Mouse (Mus musculus) liver, embryonic 15.5 days (tissue): ENCODE measurements around the gene Mettl9. TPM values are rescaled to one million over a fixed set of nuclear protein-coding genes. Genes with fewer than 3 reads are reported as not detected.

Source experiments
- ATAC-seq: fragments of 200-750 bp; cut with Nextera tagmentation; 2 replicates; pipeline ENCODE4 v1.8.0; 2017; ENCODE audit warnings: moderate number of reproducible peaks, mild to moderate bottlenecking, moderate library complexity; ENCODE audit not compliant: insufficient read depth
- H3K27ac ChIP-seq: fragments of 300-500 bp; sonication (generic); replicated peaks from 2 replicates; pipeline ENCODE4 v1.5.1; 2015; ENCODE audit warnings: mild to moderate bottlenecking, inconsistent platforms
- H3K27me3 ChIP-seq: fragments of 300-500 bp; sonication (generic); 2 replicates; pipeline ENCODE4 v1.6.1; 2015; ENCODE audit warnings: mild to moderate bottlenecking, inconsistent platforms
- H3K36me3 ChIP-seq: fragments of 300-500 bp; sonication (generic); replicated peaks from 2 replicates; pipeline ENCODE4 v1.6.1; 2015; ENCODE audit warnings: moderate library complexity, mild to moderate bottlenecking, inconsistent platforms
- H3K4me1 ChIP-seq: fragments of 300-500 bp; sonication (generic); replicated peaks from 2 replicates; pipeline ENCODE4 v1.6.1; 2015; ENCODE audit warnings: inconsistent platforms
- H3K4me2 ChIP-seq: fragments of 300-500 bp; sonication (generic); 2 replicates; pipeline ENCODE4 v1.6.1; 2015; ENCODE audit warnings: moderate library complexity, mild to moderate bottlenecking, inconsistent platforms
- H3K4me3 ChIP-seq: fragments of 300-500 bp; sonication (generic); replicated peaks from 2 replicates; pipeline ENCODE4 v1.5.1; 2015; ENCODE audit warnings: mild to moderate bottlenecking, inconsistent platforms
- H3K9ac ChIP-seq: fragments of 300-500 bp; sonication (generic); 2 replicates; pipeline ENCODE4 v1.6.1; 2015; ENCODE audit warnings: moderate library complexity, mild to moderate bottlenecking, inconsistent platforms
- H3K9me3 ChIP-seq: fragments of 300-500 bp; sonication (generic); replicated peaks from 2 replicates; pipeline ENCODE4 v1.6.1; 2016; ENCODE audit warnings: inconsistent platforms
- WGBS: fragments of 180-500 bp; shearing (Covaris S2); methylation state at CpG from one replicate; pipeline ENCODE4 v1.1.7; 2015; ENCODE audit warnings: mixed read lengths; ENCODE audit not compliant: insufficient replicate concordance; 5-methylcytosine and 5-hydroxymethylcytosine counted together
- polyA plus RNA-seq: library from polyadenylated mRNA; unstranded; fragments of >200 nt; fragmentation: Nextera tagmentation; extraction: Ambion mirVana; gene quantifications from 2 replicates; pipeline ENCODE4 v1.2.1, GENCODE M21; 2015

The Mettl9 gene
- polyA plus RNA-seq, 1 experiment from 2014 or later = 42.8 TPM

DNA sequence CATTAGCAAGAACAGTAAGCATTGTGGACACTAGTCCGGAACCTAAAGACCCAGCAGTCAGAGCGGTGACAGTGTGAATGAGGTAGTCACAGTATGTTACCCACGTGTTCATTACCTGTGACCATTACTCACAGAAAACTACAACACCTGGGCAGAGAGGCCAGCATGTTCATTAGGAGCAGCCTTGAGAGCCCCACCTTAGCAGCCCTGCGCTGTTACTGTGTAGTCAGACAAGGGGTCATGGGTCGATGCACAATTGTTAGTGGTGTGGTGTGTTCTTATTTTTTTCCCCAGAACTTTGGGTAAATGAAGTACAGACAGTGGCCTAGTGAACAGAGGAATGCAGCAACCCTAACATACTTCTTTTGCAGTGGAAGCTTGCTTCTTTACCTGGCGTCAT is 43.1 kb downstream of the Mettl9 start:
- peaks cover 20% of the 10 kb centered on the region for H3K36me3 ChIP-seq
- H3K4me3 ChIP-seq = no peak overlapping the region
- ATAC-seq = no peak
- no peaks in the 10 kb centered on the region for H3K4me1 ChIP-seq
- no peak overlapping the region for H3K4me2 ChIP-seq
- H3K9ac ChIP-seq = no peak overlapping the region
- H3K9me3 ChIP-seq = no peaks in the 10 kb centered on the region
- 83% methylated on average over 6 of the region's 6 CpGs for WGBS
- no peaks in the 10 kb centered on the region for H3K27me3 ChIP-seq
- H3K27ac ChIP-seq = no peak overlapping the region

DNA sequence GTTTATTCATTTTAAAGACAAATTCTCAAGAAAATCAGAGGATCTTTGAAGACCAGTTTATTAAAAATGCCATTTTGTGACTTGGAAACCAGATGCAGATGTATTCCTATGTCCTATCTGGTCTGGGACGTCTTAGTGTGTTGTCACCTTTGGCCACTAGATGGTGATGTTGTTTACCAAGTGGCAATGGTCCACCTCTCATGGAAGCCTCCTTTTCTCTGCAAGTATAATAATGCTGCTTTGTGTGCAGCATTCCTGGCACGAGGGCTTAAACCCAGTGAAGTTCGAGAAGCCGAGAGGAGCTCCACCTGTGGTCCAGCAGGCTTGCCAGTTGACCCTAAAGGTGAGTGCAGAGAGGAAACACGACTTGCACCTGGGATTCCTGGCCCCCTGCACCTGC is 43.6 kb downstream of the Mettl9 start:
- no peak overlapping the region for H3K27ac ChIP-seq
- peaks cover 19% of the 10 kb centered on the region for H3K36me3 ChIP-seq
- H3K9ac ChIP-seq = no peak overlapping the region
- no peak overlapping the region for H3K4me3 ChIP-seq
- H3K9me3 ChIP-seq = no peaks in the 10 kb centered on the region
- 46% methylated on average over 5 of the region's 5 CpGs for WGBS
- no peak overlapping the region for H3K4me2 ChIP-seq
- no peaks in the 10 kb centered on the region for H3K27me3 ChIP-seq
- H3K4me1 ChIP-seq = no peaks in the 10 kb centered on the region
- no peak for ATAC-seq

DNA sequence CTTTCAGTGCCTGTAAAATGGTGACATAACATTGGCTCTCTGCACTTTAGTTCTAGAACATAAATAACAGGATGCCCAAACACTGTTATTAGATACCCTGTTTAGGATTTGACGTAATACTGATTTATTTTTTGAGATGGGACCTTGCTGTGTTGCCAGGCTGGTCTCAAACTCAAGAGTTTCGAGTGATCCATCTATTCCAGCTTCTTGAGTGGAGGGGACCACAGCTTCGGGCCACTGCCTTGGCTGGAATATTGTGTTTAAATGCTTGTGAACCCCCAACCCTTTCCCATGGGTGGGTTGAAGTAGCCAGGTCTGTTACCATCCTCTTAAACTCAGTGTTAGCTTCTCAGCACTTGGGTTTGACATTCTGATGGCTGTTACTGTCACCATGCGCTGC is 47.1 kb downstream of the Mettl9 start, which contains the start of gene Otoa:
TSS of gene Otoa (plus strand) at position 301 of the 400 bp plus-strand sequence.
- H3K4me3 ChIP-seq = no peak within 1 kb of the TSS
- H3K4me1 ChIP-seq = no peaks in the 10 kb centered on the region
- H3K9me3 ChIP-seq = no peaks in the 10 kb centered on the region
- H3K9ac ChIP-seq = no peak within 1 kb of the TSS
- WGBS = 72% methylated on average over 4 of the region's 4 CpGs
- H3K27me3 ChIP-seq = no peaks in the 10 kb centered on the region
- H3K36me3 ChIP-seq = peaks cover 10% of the 10 kb centered on the region; the same call in 1 of the 2 replicates
- H3K4me2 ChIP-seq = no peak within 1 kb of the TSS
- ATAC-seq = no peak
- no peak within 1 kb of the TSS for H3K27ac ChIP-seq

- no peak overlapping the region for H3K9ac ChIP-seq
- H3K9me3 ChIP-seq = no peaks in the 10 kb centered on the region
- H3K36me3 ChIP-seq = peaks cover 8% of the 10 kb centered on the region; the same call in 1 of the 2 replicates
- peaks cover 2% of the 10 kb centered on the region; the same call in 1 of the 2 replicates for H3K27me3 ChIP-seq
- no peak overlapping the region for H3K27ac ChIP-seq
- WGBS = 72% methylated on average over 2 of the region's 2 CpGs
- H3K4me3 ChIP-seq = no peak overlapping the region
- H3K4me2 ChIP-seq = no peak overlapping the region
- no peak for ATAC-seq
- H3K4me1 ChIP-seq = no peaks in the 10 kb centered on the region
Observed at GRCm38 (mm10) chr7:121081816-121082215, 47.6 kb downstream of the Mettl9 start.

DNA sequence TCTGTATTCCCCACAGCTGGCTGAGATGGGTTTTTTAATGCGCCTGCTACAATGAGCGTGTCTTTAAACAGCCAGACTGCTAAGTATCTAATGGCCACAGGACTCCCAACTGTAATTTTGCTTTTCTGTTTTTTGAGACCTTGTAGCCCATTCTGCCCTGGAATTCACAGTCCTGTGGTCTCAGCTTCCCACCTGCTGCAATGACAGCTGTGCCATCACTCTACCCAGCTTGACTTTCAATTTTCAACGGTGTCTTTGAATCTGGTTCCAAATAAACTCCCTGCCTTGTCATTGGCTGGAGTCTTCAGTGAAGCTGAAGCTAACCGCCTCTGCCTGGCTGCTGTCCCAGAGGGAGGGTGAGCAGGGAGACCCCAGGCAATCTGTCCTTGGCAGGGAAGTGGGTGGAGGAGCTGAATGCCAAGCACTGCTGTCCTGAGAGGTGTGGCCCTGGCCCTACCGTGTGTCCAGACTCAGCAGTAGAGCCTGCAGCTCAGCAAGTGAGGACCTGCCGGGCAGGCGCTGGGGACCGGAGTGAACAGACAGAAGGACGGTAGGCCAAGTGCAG is 48.8 kb downstream of the Mettl9 start:
- Histone ChIP-seq H3K27me3 (peaks cover 4% of the 10 kb centered on the region; the same call in 1 of the 2 replicates), H3K4me1 (no peaks in the 10 kb centered on the region), H3K9me3 (no peaks in the 10 kb centered on the region), H3K36me3 (peaks cover 5% of the 10 kb centered on the region; the same call in 1 of the 2 replicates), H3K27ac (no peak overlapping the region), H3K4me3 (no peak overlapping the region), H3K9ac (no peak overlapping the region), H3K4me2 (no peak overlapping the region)
- 80% methylated on average over 9 of the region's 9 CpGs for WGBS
- no peak for ATAC-seq

DNA sequence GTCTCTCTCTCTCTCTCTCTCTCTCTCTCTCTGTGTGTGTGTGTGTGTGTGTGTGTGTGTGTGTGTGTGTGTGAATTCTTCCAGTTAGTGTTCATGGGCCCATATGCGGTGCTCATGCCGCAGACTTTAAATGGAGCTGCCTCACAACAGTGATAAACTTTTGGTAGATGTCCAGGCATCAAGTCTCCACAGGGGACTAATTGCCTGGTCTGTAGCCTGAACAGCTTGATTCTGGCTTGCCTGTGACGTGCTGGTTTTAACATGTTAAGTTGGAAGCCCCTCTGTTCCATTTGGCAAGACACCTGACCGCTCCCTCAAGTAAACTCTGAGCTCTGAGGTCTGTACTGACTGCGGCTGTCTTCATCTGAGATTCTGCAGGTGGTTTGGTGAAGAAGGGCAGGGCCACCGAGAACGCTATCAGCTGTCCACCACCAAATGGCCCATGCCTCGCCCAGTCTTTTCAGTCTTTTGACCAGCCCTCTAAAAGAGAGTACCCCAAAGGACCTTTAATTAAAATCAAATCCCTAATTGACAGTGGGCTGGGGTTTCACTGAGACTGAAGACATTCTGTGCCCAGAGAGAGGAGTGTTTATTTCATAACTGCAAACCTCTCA is 50.7 kb downstream of the Mettl9 start:
- H3K4me1 ChIP-seq = no peaks in the 10 kb centered on the region
- no peak overlapping the region for H3K27ac ChIP-seq
- H3K4me3 ChIP-seq = no peak overlapping the region
- ATAC-seq = no peak
- WGBS = 67% methylated on average over 8 of the region's 8 CpGs
- H3K36me3 ChIP-seq = no peaks in the 10 kb centered on the region
- H3K9me3 ChIP-seq = no peaks in the 10 kb centered on the region
- H3K4me2 ChIP-seq = no peak overlapping the region
- no peak overlapping the region for H3K9ac ChIP-seq
- H3K27me3 ChIP-seq = peaks cover 4% of the 10 kb centered on the region; the same call in 1 of the 2 replicates

- no peak overlapping the region for H3K27ac ChIP-seq
- no peaks in the 10 kb centered on the region for H3K4me1 ChIP-seq
- H3K9ac ChIP-seq = no peak overlapping the region
- H3K4me2 ChIP-seq = no peak overlapping the region
- no peaks in the 10 kb centered on the region for H3K9me3 ChIP-seq
- H3K4me3 ChIP-seq = no peak overlapping the region
- WGBS = 15% methylated on average over 4 of the region's 4 CpGs
- H3K36me3 ChIP-seq = no peaks in the 10 kb centered on the region
- no peak for ATAC-seq
- H3K27me3 ChIP-seq = peaks cover 4% of the 10 kb centered on the region; the same call in 1 of the 2 replicates
Observed at GRCm38 (mm10) chr7:121085500-121085899, 51.3 kb downstream of the Mettl9 start.

DNA sequence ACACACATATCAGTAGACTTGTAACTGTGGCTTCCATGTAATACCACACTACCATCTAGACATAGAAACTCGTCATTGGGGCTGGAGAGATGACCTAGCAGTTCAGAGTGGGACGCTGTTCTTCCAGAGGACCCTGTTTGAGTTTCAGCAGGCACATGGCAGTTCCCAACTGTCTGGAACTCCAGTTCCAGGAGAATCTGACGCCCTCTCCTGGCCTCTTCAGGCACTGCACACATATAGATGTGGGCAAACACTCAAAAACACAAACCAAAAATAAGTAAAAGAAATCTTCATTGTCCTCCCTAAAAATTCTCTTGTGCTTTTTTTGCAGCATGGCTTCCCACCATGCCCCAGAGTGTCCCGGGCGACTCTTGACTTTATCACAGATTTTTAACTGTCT is 54.5 kb downstream of the Mettl9 start:
- Histone ChIP-seq H3K27ac (no peak overlapping the region), H3K9me3 (no peaks in the 10 kb centered on the region), H3K4me3 (no peak overlapping the region), H3K4me2 (no peak overlapping the region), H3K27me3 (peaks cover 4% of the 10 kb centered on the region; the same call in 1 of the 2 replicates), H3K9ac (no peak overlapping the region), H3K36me3 (no peaks in the 10 kb centered on the region), H3K4me1 (no peaks in the 10 kb centered on the region)
- ATAC-seq = no peak
- WGBS = 57% methylated on average over 5 of the region's 5 CpGs

- no peaks in the 10 kb centered on the region for H3K36me3 ChIP-seq
- no peak overlapping the region for H3K4me2 ChIP-seq
- H3K9me3 ChIP-seq = no peaks in the 10 kb centered on the region
- WGBS = 69% methylated on average over 7 of the region's 7 CpGs
- no peak overlapping the region for H3K4me3 ChIP-seq
- no peak overlapping the region for H3K9ac ChIP-seq
- H3K27me3 ChIP-seq = peaks cover 4% of the 10 kb centered on the region; the same call in 1 of the 2 replicates
- ATAC-seq = no peak
- no peaks in the 10 kb centered on the region for H3K4me1 ChIP-seq
- H3K27ac ChIP-seq = no peak overlapping the region
Observed at GRCm38 (mm10) chr7:121090748-121091147, 56.5 kb downstream of the Mettl9 start.

GRCm38 (mm10) chr7:121093026-121093425 is 58.8 kb downstream of the Mettl9 start:
- H3K27ac ChIP-seq = no peak overlapping the region
- 57% methylated on average over 4 of the region's 4 CpGs for WGBS
- no peak overlapping the region for H3K4me2 ChIP-seq
- no peaks in the 10 kb centered on the region for H3K27me3 ChIP-seq
- no peak overlapping the region for H3K4me3 ChIP-seq
- H3K9me3 ChIP-seq = no peaks in the 10 kb centered on the region
- no peak for ATAC-seq
- H3K9ac ChIP-seq = no peak overlapping the region
- no peaks in the 10 kb centered on the region for H3K4me1 ChIP-seq
- H3K36me3 ChIP-seq = no peaks in the 10 kb centered on the region

DNA sequence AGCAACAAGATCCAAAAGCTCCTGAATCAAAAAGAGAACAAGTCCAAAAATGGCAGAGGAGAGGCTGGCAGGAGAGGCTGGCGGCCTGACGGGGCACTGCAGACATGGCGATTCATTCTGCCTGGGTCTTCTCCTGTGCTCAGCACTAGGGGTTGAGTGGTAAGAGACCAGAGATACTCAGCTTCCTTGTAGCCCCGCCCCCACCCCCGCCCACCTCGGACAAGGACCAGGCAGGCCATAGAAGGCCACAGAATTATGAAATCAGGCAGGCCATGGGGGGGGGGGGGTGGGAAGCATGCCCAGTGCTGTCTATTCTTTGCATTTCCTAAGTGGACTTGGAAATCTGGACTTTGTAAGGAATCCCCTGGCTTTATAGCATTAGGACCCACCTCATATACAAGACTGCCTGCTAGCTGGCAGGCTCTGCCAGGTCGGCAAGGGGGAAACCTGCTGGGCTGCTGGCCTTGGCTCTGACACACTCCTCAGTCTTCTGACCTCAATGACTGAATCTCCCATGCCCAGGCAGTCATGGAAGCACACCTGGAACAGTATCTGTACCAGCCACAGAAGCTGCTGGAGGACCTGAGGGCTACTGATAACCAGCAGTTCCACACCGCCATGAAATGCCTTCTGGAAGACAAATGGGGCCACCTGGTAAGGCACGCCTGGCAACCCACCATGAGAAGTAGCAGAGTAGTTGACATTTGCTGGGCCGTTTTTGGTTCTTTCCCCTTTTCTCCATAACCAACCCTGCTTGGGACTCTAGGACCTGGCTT is 64.6 kb downstream of the Mettl9 start:
- Histone ChIP-seq H3K36me3 (no peaks in the 10 kb centered on the region), H3K9me3 (no peaks in the 10 kb centered on the region), H3K4me2 (no peak overlapping the region), H3K4me3 (no peak overlapping the region), H3K9ac (no peak overlapping the region), H3K4me1 (no peaks in the 10 kb centered on the region; the same call in 1 of the 2 replicates), H3K27me3 (no peaks in the 10 kb centered on the region; the same call in 1 of the 2 replicates), H3K27ac (no peak overlapping the region)
- peak; percentile 49 for ATAC-seq
- 38% methylated on average over 10 of the region's 10 CpGs for WGBS
